Mouse (Mus musculus): ENCODE results near the gene Os9. TPM values are rescaled to one million over a fixed set of nuclear protein-coding genes. Genes with fewer than 3 reads are reported as not detected.

Os9 gene
- polyA plus RNA-seq, 1 experiment from 2014 or later: 116 TPM

- Histone ChIP-seq H3K4me1 (replicated peaks; ENCODE audit: control insufficient read depth, insufficient read depth, low read length) (no peaks in the 10 kb centered on the region; the same call in 1 of the 2 replicates), H3K9ac (ENCODE audit: low read depth, low read length) (no peak overlapping the region), H3K27ac (ENCODE audit: low read depth, low read length) (no peak overlapping the region), H3K27me3 (replicated peaks; ENCODE audit: control insufficient read depth, insufficient read depth, low read length) (peaks cover 48% of the 10 kb centered on the region), H3K4me2 (replicated peaks; ENCODE audit: low read depth) (peak overlapping the region; percentile 45), H3K4me3 (ENCODE audit: low read depth, low read length) (peak overlapping the region; percentile 25), H3K9me3 (ENCODE audit: control insufficient read depth) (no peaks in the 10 kb centered on the region), H3K36me3 (ENCODE audit: control insufficient read depth, insufficient read depth) (peaks cover 11% of the 10 kb centered on the region; the same call in 1 of the 2 replicates)
- no peak; the same call in 1 of the 2 replicates for ATAC-seq
- 10% methylated on average over 57 of the region's 57 CpGs for WGBS
- no peak for TF ChIP-seq CTCF (IDR thresholded peaks at IDR 0.05; ENCODE audit: low read depth)
Observed at GRCm38 (mm10) chr10:127090560-127091411, 30.1 kb downstream of the Os9 start.

- 55% methylated on average over 6 of the region's 6 CpGs for WGBS
- peaks cover 66% of the 10 kb centered on the region for H3K27me3 ChIP-seq (replicated peaks; ENCODE audit: control insufficient read depth, insufficient read depth, low read length)
- ATAC-seq: no peak
Observed at GRCm38 (mm10) chr10:127085633-127086032, 35.3 kb downstream of the Os9 start.

GRCm38 (mm10) chr10:127085052-127085451 lies 35.9 kb downstream of the Os9 start:
- ATAC-seq: no peak
- 76% methylated on average over 9 of the region's 9 CpGs for WGBS
- Histone ChIP-seq H3K4me1 (replicated peaks; ENCODE audit: control insufficient read depth, insufficient read depth, low read length) (peaks cover 5% of the 10 kb centered on the region; the same call in 1 of the 2 replicates), H3K27ac (ENCODE audit: low read depth, low read length) (no peak overlapping the region), H3K27me3 (replicated peaks; ENCODE audit: control insufficient read depth, insufficient read depth, low read length) (peaks cover 66% of the 10 kb centered on the region), H3K9ac (ENCODE audit: low read depth, low read length) (no peak overlapping the region), H3K9me3 (ENCODE audit: control insufficient read depth) (no peaks in the 10 kb centered on the region), H3K4me2 (replicated peaks; ENCODE audit: low read depth) (no peak overlapping the region), H3K4me3 (ENCODE audit: low read depth, low read length) (no peak overlapping the region), H3K36me3 (ENCODE audit: control insufficient read depth, insufficient read depth) (no peaks in the 10 kb centered on the region)
- TF ChIP-seq CTCF (IDR thresholded peaks at IDR 0.05; ENCODE audit: low read depth): no peak

More at GRCm38 (mm10) chr10:127085633-127086032, 35.3 kb downstream of the Os9 start:
- Histone ChIP-seq H3K9me3 (ENCODE audit: control insufficient read depth) (no peaks in the 10 kb centered on the region), H3K4me1 (replicated peaks; ENCODE audit: control insufficient read depth, insufficient read depth, low read length) (peaks cover 5% of the 10 kb centered on the region; the same call in 1 of the 2 replicates), H3K4me3 (ENCODE audit: low read depth, low read length) (no peak overlapping the region), H3K27ac (ENCODE audit: low read depth, low read length) (no peak overlapping the region), H3K4me2 (replicated peaks; ENCODE audit: low read depth) (no peak overlapping the region), H3K36me3 (ENCODE audit: control insufficient read depth, insufficient read depth) (no peaks in the 10 kb centered on the region), H3K9ac (ENCODE audit: low read depth, low read length) (no peak overlapping the region)
- peak; percentile 36; the same call in 1 of the 2 replicates for TF ChIP-seq CTCF (IDR thresholded peaks at IDR 0.05; ENCODE audit: low read depth)

- Histone ChIP-seq H3K4me1 (replicated peaks; ENCODE audit: control insufficient read depth, insufficient read depth, low read length) (peaks cover 5% of the 10 kb centered on the region; the same call in 1 of the 2 replicates), H3K4me2 (replicated peaks; ENCODE audit: low read depth) (no peak overlapping the region)
- no peak for ATAC-seq
Observed at GRCm38 (mm10) chr10:127083915-127084306, 37.0 kb downstream of the Os9 start.

GRCm38 (mm10) chr10:127083292-127083914 lies 37.5 kb downstream of the Os9 start:
- no peak overlapping the region for H3K4me2 ChIP-seq (replicated peaks; ENCODE audit: low read depth)
- no peak overlapping the region for H3K9ac ChIP-seq (ENCODE audit: low read depth, low read length)
- H3K27ac ChIP-seq (ENCODE audit: low read depth, low read length): 0 out of 2 replicates have a peak overlapping the region, but pooled peaks have one; percentile 7
- H3K4me3 ChIP-seq (ENCODE audit: low read depth, low read length): no peak overlapping the region
- 0 out of 2 replicates have a peak, but pooled peaks have one; percentile 7 for TF ChIP-seq CTCF (IDR thresholded peaks at IDR 0.05; ENCODE audit: low read depth)
- peaks cover 70% of the 10 kb centered on the region for H3K27me3 ChIP-seq (replicated peaks; ENCODE audit: control insufficient read depth, insufficient read depth, low read length)
- ATAC-seq: no peak
- no peaks in the 10 kb centered on the region for H3K36me3 ChIP-seq (ENCODE audit: control insufficient read depth, insufficient read depth)
- H3K4me1 ChIP-seq (replicated peaks; ENCODE audit: control insufficient read depth, insufficient read depth, low read length): peaks cover 5% of the 10 kb centered on the region; the same call in 1 of the 2 replicates
- WGBS: 31% methylated on average over 8 of the region's 8 CpGs
- no peaks in the 10 kb centered on the region for H3K9me3 ChIP-seq (ENCODE audit: control insufficient read depth)

More at GRCm38 (mm10) chr10:127083915-127084306, 37.0 kb downstream of the Os9 start:
- no peak overlapping the region for H3K4me3 ChIP-seq (ENCODE audit: low read depth, low read length)
- no peak overlapping the region for H3K9ac ChIP-seq (ENCODE audit: low read depth, low read length)
- H3K27me3 ChIP-seq (replicated peaks; ENCODE audit: control insufficient read depth, insufficient read depth, low read length): peaks cover 66% of the 10 kb centered on the region
- TF ChIP-seq CTCF (IDR thresholded peaks at IDR 0.05; ENCODE audit: low read depth): peak; percentile 17; the same call in 1 of the 2 replicates
- 23% methylated on average over 5 of the region's 5 CpGs for WGBS
- H3K9me3 ChIP-seq (ENCODE audit: control insufficient read depth): no peaks in the 10 kb centered on the region
- no peak overlapping the region for H3K27ac ChIP-seq (ENCODE audit: low read depth, low read length)
- no peaks in the 10 kb centered on the region for H3K36me3 ChIP-seq (ENCODE audit: control insufficient read depth, insufficient read depth)

All from intestine, postnatal 0 days (tissue).